Mouse (Mus musculus) bone marrow macrophage, adult 2 months (primary cell): ENCODE measurements around the gene Ankrd13a. TPM values are rescaled to one million over a fixed set of nuclear protein-coding genes. Genes with fewer than 3 reads are reported as not detected.

ENCODE experiments used
- H3K27ac ChIP-seq: 2 replicates; pipeline ENCODE4 v1.5.1; 2012; ENCODE audit warnings: low read depth, low read length; ENCODE audit not compliant: insufficient read depth
- H3K4me1 ChIP-seq: 2 replicates; pipeline ENCODE4 v1.6.1; 2012; ENCODE audit warnings: low read length; ENCODE audit not compliant: control insufficient read depth, insufficient read depth
- H3K4me3 ChIP-seq: 2 replicates; pipeline ENCODE4 v1.5.1; 2012; ENCODE audit warnings: mild to moderate bottlenecking, low read length, moderate library complexity; ENCODE audit not compliant: insufficient read depth
- CTCF ChIP-seq: IDR thresholded peaks from 2 replicates; pipeline ENCODE4 v1.5.1; 2012; ENCODE audit warnings: low read depth, mild to moderate bottlenecking, low read length, moderate library complexity
- POLR2A ChIP-seq: IDR thresholded peaks from 2 replicates; pipeline ENCODE4 v1.6.1; 2012; ENCODE audit warnings: mild to moderate bottlenecking, low read depth, low read length, borderline replicate concordance
- polyA plus RNA-seq: library from polyadenylated mRNA; stranded (reverse); fragments of >200 nt; gene quantifications from 2 replicates; pipeline ENCODE4 v1.2.4, GENCODE M21; 2012; ENCODE audit not compliant: missing spikeins, insufficient read depth, insufficient read length

The Ankrd13a gene
- 102 and 116 TPM in 2 replicates for polyA plus RNA-seq

- peak within 1 kb of the TSS; percentile 70 for H3K4me3 ChIP-seq
- TF ChIP-seq POLR2A (peak; percentile 10; the same call in 1 of the 2 replicates), CTCF (no peak)
- H3K27ac ChIP-seq: peak within 1 kb of the TSS; percentile 77
- peaks cover 32% of the 10 kb centered on the region for H3K4me1 ChIP-seq
Observed at GRCm38 (mm10) chr5:114774403-114775051, at the start of gene Ankrd13a. TSS of gene Ankrd13a (plus strand) at chr5:114774677.

- TF ChIP-seq CTCF: no peak
- TF ChIP-seq POLR2A: no peak
- Histone ChIP-seq H3K4me3 (no peak overlapping the region), H3K4me1 (no peaks in the 10 kb centered on the region), H3K27ac (no peak overlapping the region)
Observed at GRCm38 (mm10) chr5:114728160-114728559, 46.3 kb upstream of the Ankrd13a start.

GRCm38 (mm10) chr5:114730129-114730528 is 44.3 kb upstream of the Ankrd13a start:
- H3K4me1 ChIP-seq: no peaks in the 10 kb centered on the region

GRCm38 (mm10) chr5:114731498-114731897 is 43.0 kb upstream of the Ankrd13a start:
- Histone ChIP-seq H3K4me3 (no peak overlapping the region), H3K27ac (no peak overlapping the region), H3K4me1 (no peaks in the 10 kb centered on the region)
- TF ChIP-seq CTCF (no peak), POLR2A (no peak)

More at GRCm38 (mm10) chr5:114730129-114730528, 44.3 kb upstream of the Ankrd13a start:
- Histone ChIP-seq H3K4me3 (no peak overlapping the region), H3K27ac (no peak overlapping the region)
- TF ChIP-seq POLR2A (no peak), CTCF (no peak)

GRCm38 (mm10) chr5:114731969-114732368 is 42.5 kb upstream of the Ankrd13a start:
- Histone ChIP-seq H3K4me1 (no peaks in the 10 kb centered on the region), H3K4me3 (no peak overlapping the region), H3K27ac (no peak overlapping the region)
- TF ChIP-seq CTCF: no peak
- no peak for TF ChIP-seq POLR2A

GRCm38 (mm10) chr5:114733606-114734005 is 40.9 kb upstream of the Ankrd13a start:
- Histone ChIP-seq H3K4me3 (no peak overlapping the region), H3K27ac (no peak overlapping the region), H3K4me1 (peaks cover 7% of the 10 kb centered on the region)
- TF ChIP-seq CTCF: no peak
- TF ChIP-seq POLR2A: no peak

GRCm38 (mm10) chr5:114737090-114737887 is 37.2 kb upstream of the Ankrd13a start:
- TF ChIP-seq CTCF (no peak), POLR2A (no peak)
- Histone ChIP-seq H3K27ac (no peak overlapping the region), H3K4me3 (no peak overlapping the region), H3K4me1 (peaks cover 20% of the 10 kb centered on the region)

- H3K4me3 ChIP-seq: no peak overlapping the region
- peak overlapping the region; percentile 58 for H3K27ac ChIP-seq
- H3K4me1 ChIP-seq: peaks cover 20% of the 10 kb centered on the region
- TF ChIP-seq POLR2A (no peak), CTCF (no peak)
Observed at GRCm38 (mm10) chr5:114738707-114739241, 35.7 kb upstream of the Ankrd13a start.

- TF ChIP-seq POLR2A (no peak), CTCF (no peak)
- no peak overlapping the region for H3K4me3 ChIP-seq
- H3K27ac ChIP-seq: no peak overlapping the region
- H3K4me1 ChIP-seq: peaks cover 20% of the 10 kb centered on the region
Observed at GRCm38 (mm10) chr5:114740595-114740994, 33.9 kb upstream of the Ankrd13a start.
